Mouse (Mus musculus): Measurements from ENCODE around the gene Frmd8. TPM values are rescaled to one million over a fixed set of nuclear protein-coding genes. Genes with fewer than 3 reads are reported as not detected.

The Frmd8 gene
- polyA plus RNA-seq, 1 experiment: 18.1 TPM

- no peaks in the 10 kb centered on the region; the same call in 1 of the 2 replicates for H3K4me1 ChIP-seq (ENCODE audit: control insufficient read depth, insufficient read depth, low read length)
- no peak overlapping the region for H3K27ac ChIP-seq (ENCODE audit: control insufficient read depth, insufficient read depth, low read depth, low read length, poor library complexity)
- no peak for TF ChIP-seq CTCF (IDR thresholded peaks at IDR 0.05; ENCODE audit: control insufficient read depth, insufficient read depth, low read length)
- TF ChIP-seq POLR2A (IDR thresholded peaks at IDR 0.05; ENCODE audit: borderline replicate concordance, control insufficient read depth, low read depth, low read length): no peak
- no peak overlapping the region for H3K4me3 ChIP-seq (replicated peaks; ENCODE audit: control insufficient read depth, low read depth, low read length)
- WGBS: 90% methylated on average over 10 of the region's 10 CpGs
These were observed 50.1 kb downstream of the Frmd8 start for GRCm38 (mm10) chr19:5824826-5825617.

GRCm38 (mm10) chr19:5824043-5824825 lies 50.8 kb downstream of the Frmd8 start:
- 78% methylated on average over 22 of the region's 22 CpGs for WGBS
- Histone ChIP-seq H3K4me3 (replicated peaks; ENCODE audit: control insufficient read depth, low read depth, low read length) (no peak overlapping the region), H3K27ac (ENCODE audit: control insufficient read depth, insufficient read depth, low read depth, low read length, poor library complexity) (no peak overlapping the region), H3K4me1 (ENCODE audit: control insufficient read depth, insufficient read depth, low read length) (no peaks in the 10 kb centered on the region; the same call in 1 of the 2 replicates)
- TF ChIP-seq POLR2A (IDR thresholded peaks at IDR 0.05; ENCODE audit: borderline replicate concordance, control insufficient read depth, low read depth, low read length): no peak
- TF ChIP-seq CTCF (IDR thresholded peaks at IDR 0.05; ENCODE audit: control insufficient read depth, insufficient read depth, low read length): no peak

- TF ChIP-seq POLR2A (IDR thresholded peaks at IDR 0.05; ENCODE audit: borderline replicate concordance, control insufficient read depth, low read depth, low read length) (no peak), CTCF (IDR thresholded peaks at IDR 0.05; ENCODE audit: control insufficient read depth, insufficient read depth, low read length) (no peak)
- H3K27ac ChIP-seq (ENCODE audit: control insufficient read depth, insufficient read depth, low read depth, low read length, poor library complexity): peak overlapping the region; percentile 59
- H3K4me3 ChIP-seq (replicated peaks; ENCODE audit: control insufficient read depth, low read depth, low read length): no peak overlapping the region
- H3K4me1 ChIP-seq (ENCODE audit: control insufficient read depth, insufficient read depth, low read length): peaks cover 4% of the 10 kb centered on the region
- 18% methylated on average over 9 of the region's 9 CpGs for WGBS
These were observed 51.7 kb downstream of the Frmd8 start for GRCm38 (mm10) chr19:5823266-5823839.

- peaks cover 7% of the 10 kb centered on the region for H3K4me1 ChIP-seq (ENCODE audit: control insufficient read depth, insufficient read depth, low read length)
- H3K27ac ChIP-seq (ENCODE audit: control insufficient read depth, insufficient read depth, low read depth, low read length, poor library complexity): no peak overlapping the region
- WGBS: 69% methylated on average over 7 of the region's 7 CpGs
These were observed 52.3 kb downstream of the Frmd8 start for GRCm38 (mm10) chr19:5822834-5823205.

GRCm38 (mm10) chr19:5822174-5822833 lies 52.8 kb downstream of the Frmd8 start:
- no peak overlapping the region for H3K4me3 ChIP-seq (replicated peaks; ENCODE audit: control insufficient read depth, low read depth, low read length)
- peaks cover 7% of the 10 kb centered on the region for H3K4me1 ChIP-seq (ENCODE audit: control insufficient read depth, insufficient read depth, low read length)
- no peak overlapping the region for H3K27ac ChIP-seq (ENCODE audit: control insufficient read depth, insufficient read depth, low read depth, low read length, poor library complexity)
- TF ChIP-seq CTCF (IDR thresholded peaks at IDR 0.05; ENCODE audit: control insufficient read depth, insufficient read depth, low read length) (no peak), POLR2A (IDR thresholded peaks at IDR 0.05; ENCODE audit: borderline replicate concordance, control insufficient read depth, low read depth, low read length) (no peak)
- WGBS: 82% methylated on average over 12 of the region's 12 CpGs

More at GRCm38 (mm10) chr19:5822834-5823205, 52.3 kb downstream of the Frmd8 start:
- TF ChIP-seq CTCF (IDR thresholded peaks at IDR 0.05; ENCODE audit: control insufficient read depth, insufficient read depth, low read length): no peak
- TF ChIP-seq POLR2A (IDR thresholded peaks at IDR 0.05; ENCODE audit: borderline replicate concordance, control insufficient read depth, low read depth, low read length): no peak
- no peak overlapping the region for H3K4me3 ChIP-seq (replicated peaks; ENCODE audit: control insufficient read depth, low read depth, low read length)

GRCm38 (mm10) chr19:5821847-5822173 lies 53.3 kb downstream of the Frmd8 start:
- H3K4me3 ChIP-seq (replicated peaks; ENCODE audit: control insufficient read depth, low read depth, low read length): no peak overlapping the region
- TF ChIP-seq CTCF (IDR thresholded peaks at IDR 0.05; ENCODE audit: control insufficient read depth, insufficient read depth, low read length) (no peak), POLR2A (IDR thresholded peaks at IDR 0.05; ENCODE audit: borderline replicate concordance, control insufficient read depth, low read depth, low read length) (no peak)
- no peak overlapping the region for H3K27ac ChIP-seq (ENCODE audit: control insufficient read depth, insufficient read depth, low read depth, low read length, poor library complexity)
- peaks cover 7% of the 10 kb centered on the region for H3K4me1 ChIP-seq (ENCODE audit: control insufficient read depth, insufficient read depth, low read length)
- 91% methylated on average over 5 of the region's 5 CpGs for WGBS

GRCm38 (mm10) chr19:5819549-5819948 lies 55.5 kb downstream of the Frmd8 start:
- no peak for TF ChIP-seq POLR2A (IDR thresholded peaks at IDR 0.05; ENCODE audit: borderline replicate concordance, control insufficient read depth, low read depth, low read length)
- peak; percentile 49 for TF ChIP-seq CTCF (IDR thresholded peaks at IDR 0.05; ENCODE audit: control insufficient read depth, insufficient read depth, low read length)
- H3K4me1 ChIP-seq (ENCODE audit: control insufficient read depth, insufficient read depth, low read length): peaks cover 10% of the 10 kb centered on the region
- no peak overlapping the region for H3K27ac ChIP-seq (ENCODE audit: control insufficient read depth, insufficient read depth, low read depth, low read length, poor library complexity)
- 32% methylated on average over 12 of the region's 12 CpGs for WGBS
- no peak overlapping the region for H3K4me3 ChIP-seq (replicated peaks; ENCODE audit: control insufficient read depth, low read depth, low read length)

- Histone ChIP-seq H3K4me1 (ENCODE audit: control insufficient read depth, insufficient read depth, low read length) (peaks cover 10% of the 10 kb centered on the region), H3K27ac (ENCODE audit: control insufficient read depth, insufficient read depth, low read depth, low read length, poor library complexity) (peak overlapping the region; percentile 7), H3K4me3 (replicated peaks; ENCODE audit: control insufficient read depth, low read depth, low read length) (no peak overlapping the region)
- 75% methylated on average over 6 of the region's 6 CpGs for WGBS
- no peak for TF ChIP-seq CTCF (IDR thresholded peaks at IDR 0.05; ENCODE audit: control insufficient read depth, insufficient read depth, low read length)
- TF ChIP-seq POLR2A (IDR thresholded peaks at IDR 0.05; ENCODE audit: borderline replicate concordance, control insufficient read depth, low read depth, low read length): no peak
These were observed 56.5 kb downstream of the Frmd8 start for GRCm38 (mm10) chr19:5818590-5818977.
